Comparison of ENCODE assay signal across 10 mouse cellular contexts in the genomic region with DNA sequence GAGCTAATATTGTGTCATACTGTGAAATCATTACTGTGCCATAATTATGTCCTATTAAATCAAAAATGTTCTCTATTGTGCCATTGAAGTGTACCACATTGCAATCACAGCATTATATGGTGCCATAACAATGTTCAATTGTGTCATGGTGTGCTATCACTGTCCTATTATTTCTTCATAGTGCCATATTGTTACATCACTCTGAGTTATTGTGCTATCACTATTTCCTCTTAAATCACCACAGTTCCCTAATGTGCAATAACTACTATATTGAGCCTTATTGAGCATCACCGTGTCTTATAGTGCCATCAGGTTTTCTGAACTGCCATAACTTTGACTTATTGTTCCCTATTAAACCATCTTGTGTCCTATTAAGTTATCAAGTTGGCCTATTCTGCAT.
"Had no signal": no experiment of that assay in that cellular context is flagged by ENCODE, and none has a peak within 500 bp of the region (broad histone marks: within the 10 kb centered on the region; RNA-seq: fewer than 3 reads in every experiment).

No protein-coding gene starts in this region.

- ATAC-seq: midbrain, embryonic 16.5 days had no signal

- DNase-seq: lung, adult 18-20 months; lung, embryonic 14.5 days; lung, postnatal 10 days; lung, postnatal 4 days; midbrain, embryonic 14.5 days; right cerebral cortex, postnatal 14 days; thymus, adult 2 months; thymus, postnatal 25 days; thymus, postnatal 4 days had no signal
